In the genomic region with DNA sequence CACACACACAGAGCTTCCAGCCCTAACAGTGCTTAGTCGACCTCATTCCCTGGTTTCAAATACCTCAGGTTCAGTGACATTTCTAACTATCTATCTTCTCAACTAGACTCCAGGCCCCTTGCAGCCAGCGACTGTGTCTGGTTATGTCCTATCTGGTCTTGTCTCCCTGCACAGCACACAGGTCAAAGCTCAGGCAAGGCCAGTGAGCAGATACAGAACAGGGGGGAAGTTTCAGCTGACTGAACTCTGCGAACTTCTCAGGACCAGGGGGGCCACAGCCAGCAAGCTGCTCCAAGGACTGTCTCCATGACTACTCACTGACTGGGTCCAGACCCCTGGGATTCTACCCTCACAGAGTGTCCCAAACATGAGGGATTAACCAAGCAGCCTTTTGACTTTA, we compare ENCODE assay signal across 16 mouse cellular contexts. TPM values are rescaled to one million over a fixed set of nuclear protein-coding genes. Genes with fewer than 3 reads are reported as not detected.
DNase-seq lines count a peak whose midpoint lies in the region; ATAC-seq and TF ChIP-seq lines count a peak whose summit lies in the region.
"Had no signal": no experiment of that assay in that cellular context is flagged by ENCODE, and none has a peak within 500 bp of the region (broad histone marks: within the 10 kb centered on the region; RNA-seq: fewer than 3 reads in every experiment).

No protein-coding gene starts in this region.

- no peak overlapping the region for H3K4me3 ChIP-seq in kidney, embryonic 15.5 days (replicated peaks)
- H3K4me3 ChIP-seq in midbrain, embryonic 11.5 days (ENCODE audit: low read depth, low read length), result no peak overlapping the region
- H3K4me3 ChIP-seq in midbrain, embryonic 16.5 days (ENCODE audit: low read depth, low read length), result no peak overlapping the region
- no peak overlapping the region for H3K4me3 ChIP-seq in liver, embryonic 13.5 days (replicated peaks)
- no peak overlapping the region for H3K4me3 ChIP-seq in cerebellum, adult 2 months (replicated peaks; ENCODE audit: insufficient read depth, low read depth, low read length)
- H3K4me3 ChIP-seq: erythroblast, embryonic 14.5 days; forebrain, embryonic 13.5 days; heart, embryonic 15.5 days; limb, embryonic 12.5 days had no signal

- H3K27me3 ChIP-seq in kidney, embryonic 15.5 days, result no peaks in the 10 kb centered on the region
- H3K27me3 ChIP-seq in midbrain, embryonic 11.5 days (ENCODE audit: control insufficient read depth, insufficient read depth, low read length), result no peaks in the 10 kb centered on the region
- H3K27me3 ChIP-seq in midbrain, embryonic 16.5 days (ENCODE audit: control insufficient read depth, insufficient read depth, low read depth, low read length), result no peaks in the 10 kb centered on the region
- peaks cover 34% of the 10 kb centered on the region for H3K27me3 ChIP-seq in liver, embryonic 13.5 days
- H3K27me3 ChIP-seq in cerebellum, adult 2 months (ENCODE audit: control insufficient read depth, insufficient read depth, low read length), result no peaks in the 10 kb centered on the region
- H3K27me3 ChIP-seq: forebrain, embryonic 13.5 days; heart, embryonic 15.5 days had no signal

- TF ChIP-seq POLR2A in cerebellum, adult 2 months (IDR thresholded peaks at IDR 0.05; ENCODE audit: borderline replicate concordance, insufficient read depth, low read length), result no peak

- H3K36me3 ChIP-seq in kidney, embryonic 15.5 days, result no peaks in the 10 kb centered on the region
- H3K36me3 ChIP-seq in midbrain, embryonic 11.5 days (ENCODE audit: control insufficient read depth, insufficient read depth, low read length), result no peaks in the 10 kb centered on the region
- no peaks in the 10 kb centered on the region for H3K36me3 ChIP-seq in midbrain, embryonic 16.5 days (ENCODE audit: control insufficient read depth, insufficient read depth, low read length)
- no peaks in the 10 kb centered on the region for H3K36me3 ChIP-seq in liver, embryonic 13.5 days
- H3K36me3 ChIP-seq: heart, embryonic 15.5 days; limb, embryonic 12.5 days had no signal

- 26% methylated on average over 3 of the region's 3 CpGs for WGBS in kidney, embryonic 15.5 days
- WGBS in midbrain, embryonic 11.5 days, result 27% methylated on average over 3 of the region's 3 CpGs
- 38% methylated on average over 3 of the region's 3 CpGs for WGBS in midbrain, embryonic 16.5 days
- 31% methylated on average over 3 of the region's 3 CpGs for WGBS in liver, embryonic 13.5 days (ENCODE audit: insufficient replicate concordance)
- WGBS in cerebellum, adult 2 months, result 51% methylated on average over 3 of the region's 3 CpGs

- no peak for DNase-seq in kidney, adult 11 months
- DNase-seq in midbrain, embryonic 11.5 days (ENCODE audit: low spot score, missing footprints), result no peak
- no peak for DNase-seq in liver, embryonic 13.5 days
- DNase-seq in cerebellum, adult 2 months, result no peak
- no peak for DNase-seq in heart, adult 11 months
- DNase-seq: adrenal gland, adult 2 months; cerebellum, postnatal 14 days; lung, embryonic 14.5 days; lung, postnatal 36 days; thymus, postnatal 36 days had no signal

- peak overlapping the region; percentile 30; the same call in 1 of the 2 replicates for H3K27ac ChIP-seq in kidney, embryonic 15.5 days
- no peak overlapping the region for H3K27ac ChIP-seq in midbrain, embryonic 11.5 days (ENCODE audit: low read depth, low read length)
- H3K27ac ChIP-seq in midbrain, embryonic 16.5 days (ENCODE audit: low read length), result no peak overlapping the region
- H3K27ac ChIP-seq in liver, embryonic 13.5 days, result peak overlapping the region; percentile 23; the same call in 1 of the 2 replicates
- no peak overlapping the region for H3K27ac ChIP-seq in cerebellum, adult 2 months (ENCODE audit: insufficient read depth, low read length)
- H3K27ac ChIP-seq: forebrain, embryonic 13.5 days; heart, embryonic 15.5 days; limb, embryonic 12.5 days had no signal

- H3K9ac ChIP-seq in kidney, embryonic 15.5 days, result no peak overlapping the region
- no peak overlapping the region for H3K9ac ChIP-seq in midbrain, embryonic 11.5 days (ENCODE audit: low read length)
- H3K9ac ChIP-seq in midbrain, embryonic 16.5 days (ENCODE audit: low read depth, low read length), result no peak overlapping the region
- H3K9ac ChIP-seq in liver, embryonic 13.5 days, result no peak overlapping the region
- H3K9ac ChIP-seq: forebrain, embryonic 13.5 days; heart, embryonic 15.5 days; limb, embryonic 12.5 days; lung, embryonic 14.5 days had no signal

- peaks cover 13% of the 10 kb centered on the region for H3K4me1 ChIP-seq in kidney, embryonic 15.5 days
- H3K4me1 ChIP-seq in midbrain, embryonic 11.5 days (ENCODE audit: control insufficient read depth, insufficient read depth, low read length), result peaks cover 2% of the 10 kb centered on the region; the same call in 1 of the 2 replicates
- H3K4me1 ChIP-seq in midbrain, embryonic 16.5 days (ENCODE audit: control insufficient read depth, insufficient read depth, low read length), result no peaks in the 10 kb centered on the region
- H3K4me1 ChIP-seq in liver, embryonic 13.5 days (replicated peaks), result peaks cover 10% of the 10 kb centered on the region
- H3K4me1 ChIP-seq in cerebellum, adult 2 months (ENCODE audit: control insufficient read depth, insufficient read depth, low read length), result no peaks in the 10 kb centered on the region
- H3K4me1 ChIP-seq: forebrain, embryonic 13.5 days had no signal

- ATAC-seq in kidney, embryonic 15.5 days (replicated peaks; ENCODE audit: low FRiP score), result peak; percentile 66
- 0 out of 2 replicates have a peak, but pooled peaks have one; percentile 33 for ATAC-seq in midbrain, embryonic 11.5 days (ENCODE audit: low FRiP score)
- no peak for ATAC-seq in midbrain, embryonic 16.5 days
- peak; percentile 67 for ATAC-seq in liver, embryonic 13.5 days (ENCODE audit: low read depth)
- ATAC-seq: forebrain, embryonic 13.5 days had no signal

- no peak for TF ChIP-seq CTCF in cerebellum, adult 2 months (IDR thresholded peaks at IDR 0.05; ENCODE audit: borderline replicate concordance, insufficient read depth, low read depth, low read length)

- no peaks in the 10 kb centered on the region for H3K9me3 ChIP-seq in kidney, embryonic 15.5 days (replicated peaks)
- H3K9me3 ChIP-seq in midbrain, embryonic 11.5 days (ENCODE audit: control insufficient read depth, low read length), result no peaks in the 10 kb centered on the region
- no peaks in the 10 kb centered on the region for H3K9me3 ChIP-seq in midbrain, embryonic 16.5 days (replicated peaks; ENCODE audit: control insufficient read depth, low read length, poor library complexity, severe bottlenecking)
- H3K9me3 ChIP-seq in liver, embryonic 13.5 days (replicated peaks), result no peaks in the 10 kb centered on the region
- H3K9me3 ChIP-seq: forebrain, embryonic 13.5 days; heart, embryonic 15.5 days; limb, embryonic 12.5 days had no signal

- no peak overlapping the region for H3K4me2 ChIP-seq in kidney, embryonic 15.5 days
- H3K4me2 ChIP-seq in midbrain, embryonic 11.5 days, result no peak overlapping the region
- no peak overlapping the region for H3K4me2 ChIP-seq in midbrain, embryonic 16.5 days (ENCODE audit: low read length)
- H3K4me2 ChIP-seq in liver, embryonic 13.5 days, result no peak overlapping the region
- H3K4me2 ChIP-seq: forebrain, embryonic 13.5 days; heart, embryonic 15.5 days; limb, embryonic 12.5 days; lung, embryonic 14.5 days had no signal

RNA-seq across cellular contexts. Expression of a gene that starts 35.1 kb away (rescaled TPM):
- polyA plus RNA-seq in kidney, embryonic 15.5 days (2015; fragmentation: Nextera tagmentation; extraction: Ambion mirVana), result 37.3 and 40.2 TPM in 2 replicates
- 59.0 and 59.1 TPM in 2 replicates for polyA plus RNA-seq in midbrain, embryonic 11.5 days (2014; fragmentation: Nextera tagmentation; extraction: Ambion mirVana)
- polyA plus RNA-seq in midbrain, embryonic 16.5 days (2015; fragmentation: Nextera tagmentation; extraction: Ambion mirVana), result 37.2 and 40.8 TPM in 2 replicates
- 31.0 and 33.3 TPM in 2 replicates for polyA plus RNA-seq in liver, embryonic 13.5 days (2015; fragmentation: Nextera tagmentation; extraction: Ambion mirVana)
- polyA plus RNA-seq in cerebellum, adult 2 months (2012; rRNA removed), result 71.8 and 72.4 TPM in 2 replicates

Comparison
In these comparisons a context has a peak if more than half of its experiments do, and no peak if none do; other contexts are left out.
1. H3K27ac ChIP-seq: peak in kidney, embryonic 15.5 days (single experiment) and liver, embryonic 13.5 days (single experiment); none in midbrain, embryonic 11.5 days (single experiment), midbrain, embryonic 16.5 days (single experiment) and cerebellum, adult 2 months (single experiment).